Mouse (Mus musculus) liver, adult 2 months (tissue): Measurements from ENCODE around the gene Smim6.

ENCODE experiments used
- CTCF ChIP-seq: fragments of 200-500 bp; IDR thresholded peaks from 2 replicates; pipeline ENCODE4 v1.5.1; 2011; ENCODE audit warnings: low read depth, low read length, control low read depth
- POLR2A ChIP-seq: fragments of 200-500 bp; IDR thresholded peaks from 2 replicates; pipeline ENCODE4 v1.6.1; 2011; ENCODE audit warnings: low read length, control low read depth; ENCODE audit not compliant: insufficient read depth; ENCODE audit errors: extremely low read depth

GRCm38 (mm10) chr11:115881002-115881401 lies 30.8 kb upstream of the Smim6 start:
- TF ChIP-seq POLR2A = no peak
- peak; percentile 88 for TF ChIP-seq CTCF
